Mouse (Mus musculus): ENCODE data around the gene Olfm4.

DNA sequence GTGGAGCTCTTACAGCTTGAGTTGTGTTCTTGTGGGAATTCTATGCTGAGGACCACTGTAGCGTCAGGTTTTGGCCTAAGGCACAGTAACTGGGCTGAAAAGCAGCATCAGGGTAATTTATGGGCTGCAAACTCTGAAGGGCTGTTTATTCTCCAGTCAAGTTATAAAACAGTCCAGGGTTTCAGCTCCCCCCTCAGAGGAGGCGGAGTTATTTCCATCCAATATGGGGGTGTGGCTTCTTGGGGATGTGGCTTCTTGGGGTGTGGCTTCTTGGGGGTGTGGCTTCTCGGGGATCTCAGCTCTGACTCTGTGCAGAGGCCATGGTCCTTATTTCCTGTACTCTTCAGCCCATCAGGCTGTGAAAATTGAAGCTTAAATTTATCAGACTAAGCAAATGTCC, 28.2 kb upstream of the Olfm4 start:
- TF ChIP-seq CTCF (IDR thresholded peaks at IDR 0.05; ENCODE audit: control insufficient read depth, insufficient read depth, low read length) = no peak
- TF ChIP-seq POLR2A (IDR thresholded peaks at IDR 0.05; ENCODE audit: borderline replicate concordance, control insufficient read depth, low read depth, low read length) = no peak

Data from bone marrow, adult 2 months (tissue).